Mouse (Mus musculus) olfactory bulb, adult 2 months (tissue): ENCODE results near the gene Plxnd1.

Experiments
- CTCF ChIP-seq: fragments of 200-500 bp; IDR thresholded peaks from 2 replicates; pipeline ENCODE4 v1.5.1; 2012; ENCODE audit warnings: low read depth, mild to moderate bottlenecking, low read length, moderate library complexity; ENCODE audit not compliant: insufficient read depth
- POLR2A ChIP-seq: fragments of 200-500 bp; IDR thresholded peaks from 2 replicates; pipeline ENCODE4 v1.6.1; 2012; ENCODE audit warnings: mild to moderate bottlenecking, low read depth, low read length, moderate library complexity; ENCODE audit not compliant: insufficient read depth

- TF ChIP-seq CTCF (no peak), POLR2A (no peak)
Observed at GRCm38 (mm10) chr6:115985622-115986021, 9.2 kb downstream of the Plxnd1 start.
